Comparison of ENCODE assay signal across 8 mouse cellular contexts in genomic region chr7:28601029-28601428, GRCm38 (mm10). TPM values are rescaled to one million over a fixed set of nuclear protein-coding genes. Genes with fewer than 3 reads are reported as not detected.
DNase-seq lines count a peak whose midpoint lies in the region; ATAC-seq and TF ChIP-seq lines count a peak whose summit lies in the region.

No protein-coding gene starts in this region.

- no peaks in the 10 kb centered on the region for H3K9me3 ChIP-seq in midbrain, embryonic 10.5 days (replicated peaks)
- H3K9me3 ChIP-seq in midbrain, embryonic 16.5 days (replicated peaks; ENCODE audit: control insufficient read depth, low read length, poor library complexity, severe bottlenecking), result no peaks in the 10 kb centered on the region
- H3K9me3 ChIP-seq in hindbrain, embryonic 14.5 days (ENCODE audit: control insufficient read depth, low read length), result no peaks in the 10 kb centered on the region
- H3K9me3 ChIP-seq in liver, postnatal 0 days (ENCODE audit: low read length), result no peaks in the 10 kb centered on the region

- no peaks in the 10 kb centered on the region for H3K36me3 ChIP-seq in midbrain, embryonic 10.5 days
- H3K36me3 ChIP-seq in midbrain, embryonic 16.5 days (ENCODE audit: control insufficient read depth, insufficient read depth, low read length), result no peaks in the 10 kb centered on the region
- no peaks in the 10 kb centered on the region for H3K36me3 ChIP-seq in hindbrain, embryonic 14.5 days (replicated peaks; ENCODE audit: control insufficient read depth, insufficient read depth)
- no peaks in the 10 kb centered on the region for H3K36me3 ChIP-seq in liver, postnatal 0 days (replicated peaks; ENCODE audit: insufficient read depth, low read length)

- WGBS in midbrain, embryonic 10.5 days, result 17% methylated on average over 11 of the region's 11 CpGs
- 11% methylated on average over 11 of the region's 11 CpGs for WGBS in midbrain, embryonic 16.5 days
- 9% methylated on average over 11 of the region's 11 CpGs for WGBS in hindbrain, embryonic 14.5 days
- WGBS in liver, postnatal 0 days (ENCODE audit: insufficient replicate concordance), result 8% methylated on average over 11 of the region's 11 CpGs

- H3K4me1 ChIP-seq in midbrain, embryonic 10.5 days, result peaks cover 23% of the 10 kb centered on the region
- H3K4me1 ChIP-seq in midbrain, embryonic 16.5 days (ENCODE audit: control insufficient read depth, insufficient read depth, low read length), result peaks cover 19% of the 10 kb centered on the region
- H3K4me1 ChIP-seq in hindbrain, embryonic 14.5 days (replicated peaks; ENCODE audit: control insufficient read depth, insufficient read depth, low read length), result peaks cover 18% of the 10 kb centered on the region
- H3K4me1 ChIP-seq in liver, postnatal 0 days (ENCODE audit: insufficient read depth), result peaks cover 15% of the 10 kb centered on the region

- no peak for ATAC-seq in midbrain, embryonic 16.5 days
- ATAC-seq in hindbrain, embryonic 14.5 days (ENCODE audit: low FRiP score), result no peak
- ATAC-seq in liver, postnatal 0 days, result no peak

- peak; percentile 93 for TF ChIP-seq CTCF in liver, postnatal 0 days (IDR thresholded peaks at IDR 0.05; ENCODE audit: low read depth)

- no peak overlapping the region for H3K4me3 ChIP-seq in midbrain, embryonic 10.5 days
- H3K4me3 ChIP-seq in midbrain, embryonic 16.5 days (ENCODE audit: low read depth, low read length), result no peak overlapping the region
- H3K4me3 ChIP-seq in hindbrain, embryonic 14.5 days (replicated peaks; ENCODE audit: low read length), result no peak overlapping the region
- H3K4me3 ChIP-seq in liver, postnatal 0 days (ENCODE audit: low read depth, low read length), result no peak overlapping the region

- no peak overlapping the region for H3K27ac ChIP-seq in midbrain, embryonic 10.5 days (replicated peaks)
- no peak overlapping the region for H3K27ac ChIP-seq in midbrain, embryonic 16.5 days (ENCODE audit: low read length)
- H3K27ac ChIP-seq in hindbrain, embryonic 14.5 days, result peak overlapping the region; percentile 2; the same call in 1 of the 2 replicates
- no peak overlapping the region for H3K27ac ChIP-seq in liver, postnatal 0 days (ENCODE audit: low read depth)

- no peak overlapping the region for H3K4me2 ChIP-seq in midbrain, embryonic 16.5 days (ENCODE audit: low read length)
- H3K4me2 ChIP-seq in hindbrain, embryonic 14.5 days (replicated peaks), result no peak overlapping the region
- H3K4me2 ChIP-seq in liver, postnatal 0 days (ENCODE audit: low read depth, low read length), result no peak overlapping the region

- DNase-seq in midbrain, embryonic 10.5 days (ENCODE audit: low spot score), result peak; percentile 65
- DNase-seq in adipocyte (ENCODE audit: low spot score), result peak; percentile 75
- DNase-seq in embryo, embryonic 11 days, result peak; percentile 79
- DNase-seq in hindbrain, embryonic 14.5 days (ENCODE audit: low spot score), result peak; percentile 71
- peak; percentile 79 for DNase-seq in liver, postnatal 0 days
- peak; percentile 72 for DNase-seq in retina, postnatal 1 day
- peak; percentile 71 to 77 for DNase-seq in urinary bladder, postnatal 36 days (ENCODE audit: low spot score in 2 of 2)

- H3K27me3 ChIP-seq in midbrain, embryonic 10.5 days (ENCODE audit: low read depth, poor library complexity, severe bottlenecking), result no peaks in the 10 kb centered on the region
- H3K27me3 ChIP-seq in midbrain, embryonic 16.5 days (ENCODE audit: control insufficient read depth, insufficient read depth, low read depth, low read length), result no peaks in the 10 kb centered on the region
- no peaks in the 10 kb centered on the region for H3K27me3 ChIP-seq in hindbrain, embryonic 14.5 days (ENCODE audit: control insufficient read depth, insufficient read depth, low read length)
- H3K27me3 ChIP-seq in liver, postnatal 0 days (ENCODE audit: insufficient read depth, low read length), result no peaks in the 10 kb centered on the region

- H3K9ac ChIP-seq in midbrain, embryonic 16.5 days (ENCODE audit: low read depth, low read length), result no peak overlapping the region
- H3K9ac ChIP-seq in hindbrain, embryonic 14.5 days, result no peak overlapping the region
- no peak overlapping the region for H3K9ac ChIP-seq in liver, postnatal 0 days (replicated peaks)

- no peak for TF ChIP-seq EP300 in liver, postnatal 0 days (IDR thresholded peaks at IDR 0.05; ENCODE audit: low read depth)

RNA-seq across cellular contexts. Expression of gene Pak4, which starts 3.0 kb away (rescaled TPM):
- 60.9 and 66.4 TPM in 2 replicates for polyA plus RNA-seq in midbrain, embryonic 10.5 days (2016; fragmentation: Nextera tagmentation; extraction: Ambion mirVana)
- 18.1 and 19.1 TPM in 2 replicates for polyA plus RNA-seq in midbrain, embryonic 16.5 days (2015; fragmentation: Nextera tagmentation; extraction: Ambion mirVana)
- polyA plus RNA-seq in hindbrain, embryonic 14.5 days (2014; fragmentation: Nextera tagmentation; extraction: Ambion mirVana), result 13.2 and 14.2 TPM in 2 replicates
- polyA plus RNA-seq in liver, postnatal 0 days (2015; fragmentation: Nextera tagmentation; extraction: Ambion mirVana), result 5.3 and 6.2 TPM in 2 replicates

RNA-seq across cellular contexts. Expression of gene Samd4b, which starts 3.1 kb away (rescaled TPM):
- 29.2 and 30.5 TPM in 2 replicates for polyA plus RNA-seq in midbrain, embryonic 10.5 days (2016; fragmentation: Nextera tagmentation; extraction: Ambion mirVana)
- polyA plus RNA-seq in midbrain, embryonic 16.5 days (2015; fragmentation: Nextera tagmentation; extraction: Ambion mirVana), result 20.2 and 20.4 TPM in 2 replicates
- 26.8 and 27.6 TPM in 2 replicates for polyA plus RNA-seq in hindbrain, embryonic 14.5 days (2014; fragmentation: Nextera tagmentation; extraction: Ambion mirVana)
- polyA plus RNA-seq in liver, postnatal 0 days (2015; fragmentation: Nextera tagmentation; extraction: Ambion mirVana), result 3.5 and 4.3 TPM in 2 replicates

RNA-seq across cellular contexts. Expression of gene Acp7, which starts 30.1 kb away (rescaled TPM):
- not detected in 2 replicates for polyA plus RNA-seq in midbrain, embryonic 10.5 days (2016; fragmentation: Nextera tagmentation; extraction: Ambion mirVana)
- 0.26 TPM in 1 of 2 replicates, not detected in the other for polyA plus RNA-seq in midbrain, embryonic 16.5 days (2015; fragmentation: Nextera tagmentation; extraction: Ambion mirVana)
- polyA plus RNA-seq in hindbrain, embryonic 14.5 days (2014; fragmentation: Nextera tagmentation; extraction: Ambion mirVana), result 0.33 and 0.51 TPM in 2 replicates
- polyA plus RNA-seq in liver, postnatal 0 days (2015; fragmentation: Nextera tagmentation; extraction: Ambion mirVana), result not detected in 2 replicates

RNA-seq across cellular contexts. Expression of gene Nccrp1, which starts 54.0 kb away (rescaled TPM):
- polyA plus RNA-seq in midbrain, embryonic 10.5 days (2016; fragmentation: Nextera tagmentation; extraction: Ambion mirVana), result 0.14 and 0.20 TPM in 2 replicates
- 0.15 TPM in 1 of 2 replicates, not detected in the other for polyA plus RNA-seq in midbrain, embryonic 16.5 days (2015; fragmentation: Nextera tagmentation; extraction: Ambion mirVana)
- polyA plus RNA-seq in hindbrain, embryonic 14.5 days (2014; fragmentation: Nextera tagmentation; extraction: Ambion mirVana), result 0.12 and 0.13 TPM in 2 replicates
- not detected in 2 replicates for polyA plus RNA-seq in liver, postnatal 0 days (2015; fragmentation: Nextera tagmentation; extraction: Ambion mirVana)
